ENCODE assay signal across 15 mouse cellular contexts in the genomic region with DNA sequence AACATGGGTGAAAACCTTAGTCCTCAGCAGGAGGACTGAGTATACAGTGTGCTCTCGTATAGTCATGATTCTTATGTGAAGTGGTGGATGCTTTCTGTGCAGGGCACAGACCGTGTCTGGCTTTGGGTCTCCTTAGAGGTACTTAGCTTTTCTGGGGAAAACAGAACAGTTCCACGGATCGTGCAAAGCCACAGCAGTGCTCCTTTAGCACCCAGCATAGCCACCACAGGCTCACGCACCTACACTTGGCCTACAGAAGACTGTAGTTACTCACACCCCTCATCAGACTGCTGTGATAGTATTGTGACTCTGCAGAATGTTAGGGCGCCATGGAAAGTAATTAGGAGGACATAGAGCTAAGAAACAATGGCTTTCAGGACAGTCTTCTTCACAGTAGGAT.
"Had no signal": no experiment of that assay in that cellular context is flagged by ENCODE, and none has a peak within 500 bp of the region (broad histone marks: within the 10 kb centered on the region; RNA-seq: fewer than 3 reads in every experiment).

No protein-coding gene starts in this region.

- H3K9me3 ChIP-seq: neural tube, embryonic 13.5 days; neural tube, embryonic 15.5 days; stomach, embryonic 15.5 days had no signal

- H3K9ac ChIP-seq: neural tube, embryonic 13.5 days; neural tube, embryonic 15.5 days; stomach, embryonic 15.5 days had no signal

- H3K27ac ChIP-seq: neural tube, embryonic 13.5 days; neural tube, embryonic 15.5 days; stomach, embryonic 15.5 days; stomach, postnatal 0 days had no signal

- H3K4me2 ChIP-seq: neural tube, embryonic 13.5 days; neural tube, embryonic 15.5 days; stomach, embryonic 15.5 days had no signal

- H3K4me3 ChIP-seq: neural tube, embryonic 13.5 days; neural tube, embryonic 15.5 days; stomach, embryonic 15.5 days had no signal

- H3K4me1 ChIP-seq: neural tube, embryonic 15.5 days; stomach, embryonic 15.5 days had no signal

- H3K27me3 ChIP-seq: neural tube, embryonic 13.5 days; neural tube, embryonic 15.5 days; stomach, embryonic 15.5 days had no signal

- DNase-seq: right cerebral cortex, adult 18-20 months; right cerebral cortex, postnatal 14 days; right cerebral cortex, postnatal 25 days; right cerebral cortex, postnatal 4 days; spleen, adult 18-20 months; thymus, adult 18-20 months; thymus, adult 2 months; thymus, postnatal 14 days; thymus, postnatal 25 days; thymus, postnatal 36 days; thymus, postnatal 4 days had no signal

- H3K36me3 ChIP-seq: stomach, embryonic 15.5 days had no signal
